Comparison of ENCODE assay signal across 9 mouse cellular contexts in genomic region chr16:14292205-14293199, GRCm38 (mm10). TPM values are rescaled to one million over a fixed set of nuclear protein-coding genes. Genes with fewer than 3 reads are reported as not detected.
DNase-seq lines count a peak whose midpoint lies in the region; ATAC-seq and TF ChIP-seq lines count a peak whose summit lies in the region.
"Had no signal": no experiment of that assay in that cellular context is flagged by ENCODE, and none has a peak within 500 bp of the region (broad histone marks: within the 10 kb centered on the region; RNA-seq: fewer than 3 reads in every experiment).

No protein-coding gene starts in this region.

- H3K9me3 ChIP-seq in heart, embryonic 15.5 days (replicated peaks): no peaks in the 10 kb centered on the region
- H3K9me3 ChIP-seq in limb, embryonic 15.5 days: no peaks in the 10 kb centered on the region
- no peaks in the 10 kb centered on the region for H3K9me3 ChIP-seq in neural tube, embryonic 15.5 days (replicated peaks)

- TF ChIP-seq CTCF in heart, adult 2 months (IDR thresholded peaks at IDR 0.05): no peak
- TF ChIP-seq CTCF in bone marrow macrophage, adult 2 months (IDR thresholded peaks at IDR 0.05; ENCODE audit: low read depth, low read length): no peak

- peak overlapping the region; percentile 63 for H3K4me2 ChIP-seq in heart, embryonic 15.5 days
- peak overlapping the region; percentile 72 for H3K4me2 ChIP-seq in limb, embryonic 15.5 days
- peak overlapping the region; percentile 61 for H3K4me2 ChIP-seq in neural tube, embryonic 15.5 days

- no peak overlapping the region for H3K9ac ChIP-seq in heart, adult 2 months (ENCODE audit: low read depth, low read length)
- H3K9ac ChIP-seq in heart, embryonic 15.5 days: no peak overlapping the region
- H3K9ac ChIP-seq in limb, embryonic 15.5 days: peak overlapping the region; percentile 24; the same call in 1 of the 2 replicates
- H3K9ac ChIP-seq in neural tube, embryonic 15.5 days (replicated peaks): peak overlapping the region; percentile 37

- TF ChIP-seq EP300 in heart, adult 2 months (IDR thresholded peaks at IDR 0.05; ENCODE audit: insufficient read depth, low read depth, low read length): no peak

- no peaks in the 10 kb centered on the region for H3K36me3 ChIP-seq in heart, adult 2 months (ENCODE audit: control insufficient read depth, insufficient read depth, low read length)
- no peaks in the 10 kb centered on the region for H3K36me3 ChIP-seq in heart, embryonic 15.5 days
- no peaks in the 10 kb centered on the region for H3K36me3 ChIP-seq in limb, embryonic 15.5 days
- H3K36me3 ChIP-seq in neural tube, embryonic 15.5 days: no peaks in the 10 kb centered on the region

- H3K27ac ChIP-seq in heart, adult 2 months: peak overlapping the region; percentile 45
- no peak overlapping the region for H3K27ac ChIP-seq in bone marrow macrophage, adult 2 months (ENCODE audit: insufficient read depth, low read depth, low read length)
- no peak overlapping the region for H3K27ac ChIP-seq in heart, embryonic 15.5 days
- H3K27ac ChIP-seq in limb, embryonic 15.5 days: no peak overlapping the region
- no peak overlapping the region for H3K27ac ChIP-seq in neural tube, embryonic 15.5 days (replicated peaks)

- peak overlapping the region; percentile 27 for H3K4me3 ChIP-seq in heart, adult 2 months
- peak overlapping the region; percentile 24; the same call in 1 of the 2 replicates for H3K4me3 ChIP-seq in bone marrow macrophage, adult 2 months (ENCODE audit: insufficient read depth, low read length)
- peak overlapping the region; percentile 39 for H3K4me3 ChIP-seq in heart, embryonic 15.5 days
- peak overlapping the region; percentile 33 for H3K4me3 ChIP-seq in limb, embryonic 15.5 days
- peak overlapping the region; percentile 30 for H3K4me3 ChIP-seq in neural tube, embryonic 15.5 days (replicated peaks)

- H3K4me1 ChIP-seq in heart, adult 2 months (ENCODE audit: control insufficient read depth, insufficient read depth, low read length): peaks cover 2% of the 10 kb centered on the region
- H3K4me1 ChIP-seq in bone marrow macrophage, adult 2 months (ENCODE audit: control insufficient read depth, insufficient read depth, low read length): peaks cover 15% of the 10 kb centered on the region
- peaks cover 22% of the 10 kb centered on the region for H3K4me1 ChIP-seq in heart, embryonic 15.5 days (replicated peaks)
- H3K4me1 ChIP-seq in limb, embryonic 15.5 days: peaks cover 22% of the 10 kb centered on the region
- peaks cover 19% of the 10 kb centered on the region for H3K4me1 ChIP-seq in neural tube, embryonic 15.5 days

- DNase-seq in heart, adult 2 months: peak; percentile 17 to 24
- no peak for DNase-seq in heart, adult 9 months (ENCODE audit: low spot score in 2 of 2)
- DNase-seq in spleen, adult 12 weeks (ENCODE audit: low spot score): no peak

- TF ChIP-seq POLR2A in heart, adult 2 months (IDR thresholded peaks at IDR 0.05; ENCODE audit: insufficient read depth, low read depth, low read length): no peak
- TF ChIP-seq POLR2A in bone marrow macrophage, adult 2 months (IDR thresholded peaks at IDR 0.05; ENCODE audit: borderline replicate concordance, low read depth, low read length): no peak

- ATAC-seq in heart, embryonic 15.5 days (replicated peaks; ENCODE audit: insufficient number of reproducible peaks, insufficient read depth, low FRiP score, low read depth): peak; percentile 28; the same call in 1 of the 2 replicates
- ATAC-seq in limb, embryonic 15.5 days (ENCODE audit: insufficient number of reproducible peaks, low FRiP score, low TSS enrichment, low read depth): 0 out of 2 replicates have a peak, but pooled peaks have one; percentile 45
- peak; percentile 42 for ATAC-seq in neural tube, embryonic 15.5 days (ENCODE audit: low FRiP score)
- no peak for ATAC-seq in activated CD4-positive, CD25-positive, alpha-beta regulatory T cell, adult 4 months

- intact Hi-C loops in heart, adult 2 months (cut with DNase I): no loop called here

- no peaks in the 10 kb centered on the region for H3K27me3 ChIP-seq in heart, adult 2 months (ENCODE audit: control insufficient read depth, insufficient read depth, low read length)
- peaks cover 76% of the 10 kb centered on the region for H3K27me3 ChIP-seq in heart, embryonic 15.5 days
- H3K27me3 ChIP-seq in limb, embryonic 15.5 days: peaks cover 6% of the 10 kb centered on the region; the same call in 1 of the 2 replicates
- peaks cover 12% of the 10 kb centered on the region; the same call in 1 of the 2 replicates for H3K27me3 ChIP-seq in neural tube, embryonic 15.5 days (replicated peaks)

- 8% methylated on average over 31 of the region's 31 CpGs for WGBS in heart, adult 2 months
- WGBS in heart, embryonic 15.5 days: 7% methylated on average over 31 of the region's 31 CpGs
- 9% methylated on average over 31 of the region's 31 CpGs for WGBS in limb, embryonic 15.5 days
- 14% methylated on average over 31 of the region's 31 CpGs for WGBS in neural tube, embryonic 15.5 days

- no peaks in the 10 kb centered on the region for H3K79me2 ChIP-seq in heart, adult 2 months (replicated peaks; ENCODE audit: control insufficient read depth, insufficient read depth, low read length)

RNA-seq across cellular contexts. Expression of gene Myh11, which starts 1.3 kb away (rescaled TPM):
- 10 to 100 TPM; 31.7 to 34.4 TPM for total RNA-seq in heart, adult 2 months (2021)
- 16.9 and 18.3 TPM in 2 replicates for polyA plus RNA-seq in heart, adult 2 months (2012; rRNA removed)
- polyA plus RNA-seq in bone marrow macrophage, adult 2 months (2012; ENCODE audit: insufficient read depth, insufficient read length, missing spikeins): not detected in 2 replicates
- polyA plus RNA-seq in heart, embryonic 15.5 days (2015; fragmentation: Nextera tagmentation; extraction: Ambion mirVana): 4.8 and 13.6 TPM in 2 replicates
- polyA plus RNA-seq in limb, embryonic 15.5 days (2015; fragmentation: Nextera tagmentation; extraction: Ambion mirVana): 1.9 and 3.0 TPM in 2 replicates
- polyA plus RNA-seq in neural tube, embryonic 15.5 days (2015; fragmentation: Nextera tagmentation; extraction: Ambion mirVana): 0.38 and 19.1 TPM in 2 replicates
- not detected for polyA plus RNA-seq in activated CD4-positive, CD25-positive, alpha-beta regulatory T cell, adult 4 months (2017; shearing (Covaris generic))
- total RNA-seq: MEL had no signal

RNA-seq across cellular contexts. Expression of gene Fopnl, which starts 24.7 kb away (rescaled TPM):
- total RNA-seq in heart, adult 2 months (2021): 10 to 100 TPM; 56.8 to 63.9 TPM
- 58.9 and 102 TPM in 2 replicates for polyA plus RNA-seq in heart, adult 2 months (2012; rRNA removed)
- 42.1 and 52.6 TPM in 2 replicates for polyA plus RNA-seq in bone marrow macrophage, adult 2 months (2012; ENCODE audit: insufficient read depth, insufficient read length, missing spikeins)
- polyA plus RNA-seq in heart, embryonic 15.5 days (2015; fragmentation: Nextera tagmentation; extraction: Ambion mirVana): 107 and 113 TPM in 2 replicates
- polyA plus RNA-seq in limb, embryonic 15.5 days (2015; fragmentation: Nextera tagmentation; extraction: Ambion mirVana): 143 and 149 TPM in 2 replicates
- 186 and 202 TPM in 2 replicates for polyA plus RNA-seq in neural tube, embryonic 15.5 days (2015; fragmentation: Nextera tagmentation; extraction: Ambion mirVana)
- 100 to 1,000 TPM; 110 to 124 TPM for polyA plus RNA-seq in activated CD4-positive, CD25-positive, alpha-beta regulatory T cell, adult 4 months (2017; shearing (Covaris generic))

Comparison
In these comparisons a context has a peak if more than half of its experiments do, and no peak if none do; other contexts are left out.
1. DNase-seq: peak in heart, adult 2 months (2 of 2); none in heart, adult 9 months (0 of 2) and spleen, adult 12 weeks (single experiment).
2. H3K9ac ChIP-seq: peak in limb, embryonic 15.5 days (single experiment) and neural tube, embryonic 15.5 days (single experiment); none in heart, adult 2 months (single experiment) and heart, embryonic 15.5 days (single experiment).
3. Peak in every context shown above with its lines, with median percentiles within 50 percentile points of each other: H3K4me3 ChIP-seq and H3K4me2 ChIP-seq.